Mouse (Mus musculus) hematopoietic stem cell, adult 5-6 weeks (primary cell): ENCODE measurements around the gene Zfp354c. TPM values are rescaled to one million over a fixed set of nuclear protein-coding genes. Genes with fewer than 3 reads are reported as not detected.

Source experiments
- ATAC-seq, 2 experiments: fragments of 125-278 bp in 1 of 2; replicated peaks in 1 of 2; 2 replicates each; pipeline ENCODE4 v1.8.0; 2016 to 2017; ENCODE audit warnings: inconsistent platforms in 2 of 2, mild to moderate bottlenecking in 2 of 2, moderate number of reproducible peaks in 2 of 2, low read depth in 1 of 2, moderate TSS enrichment in 1 of 2; ENCODE audit not compliant: low FRiP score in 2 of 2, poor library complexity in 2 of 2, severe bottlenecking in 2 of 2, insufficient read depth in 1 of 2, low TSS enrichment in 1 of 2
- total RNA-seq: library from RNA; stranded (forward); fragments of 172-1452, 232-1000 nt; gene quantifications from 2 replicates; pipeline ENCODE4 v1.2.3, GENCODE M21; 2017

Gene Zfp354c
- total RNA-seq, result 6.2 and 6.4 TPM in 2 replicates

- ATAC-seq, result peak; percentile 91 to 97
Measured at GRCm38 (mm10) chr11:50827010-50827953, at the start of gene Zfp354c. Gene Zfp354c, minus strand, starts transcription at chr11:50827724.

GRCm38 (mm10) chr11:50850989-50851601, 23.6 kb upstream of the Zfp354c start:
- peak; percentile 20 to 22; a peak in 1 of 4 replicates for ATAC-seq

- peak; percentile 59 to 65; a peak in 3 of 4 replicates for ATAC-seq
Measured at GRCm38 (mm10) chr11:50850177-50850735, 22.7 kb upstream of the Zfp354c start, which contains the start of gene Grm6. Gene Grm6, plus strand, starts transcription at chr11:50850685.

GRCm38 (mm10) chr11:50849310-50849709, 21.8 kb upstream of the Zfp354c start:
- ATAC-seq, result no peak

- ATAC-seq, result no peak
Measured at GRCm38 (mm10) chr11:50848520-50849137, 21.1 kb upstream of the Zfp354c start.

- no peak for ATAC-seq
Measured at GRCm38 (mm10) chr11:50847047-50847446, 19.5 kb upstream of the Zfp354c start.

- ATAC-seq, result no peak
Measured at GRCm38 (mm10) chr11:50845951-50846350, 18.4 kb upstream of the Zfp354c start.

GRCm38 (mm10) chr11:50841023-50841735, 13.7 kb upstream of the Zfp354c start, which contains the start of gene Zfp879:
Gene Zfp879, minus strand, starts transcription at chr11:50841552.
- ATAC-seq, result peak; percentile 94 to 96

GRCm38 (mm10) chr11:50835727-50836126, 8.2 kb upstream of the Zfp354c start:
- peak; percentile 21 to 42; a peak in 1 of 4 replicates for ATAC-seq

GRCm38 (mm10) chr11:50826214-50826613, 1.3 kb downstream of the Zfp354c start:
- ATAC-seq, result no peak

- no peak for ATAC-seq
Measured at GRCm38 (mm10) chr11:50814233-50814632, 13.3 kb downstream of the Zfp354c start.

GRCm38 (mm10) chr11:50798836-50799235, 28.7 kb downstream of the Zfp354c start:
- ATAC-seq, result no peak

- no peak for ATAC-seq
Measured at GRCm38 (mm10) chr11:50797674-50798073, 29.9 kb downstream of the Zfp354c start.

- no peak for ATAC-seq
Measured at GRCm38 (mm10) chr11:50771006-50771405, 56.5 kb downstream of the Zfp354c start.

GRCm38 (mm10) chr11:50768995-50769749, 58.4 kb downstream of the Zfp354c start:
- peak; percentile 75 to 76 for ATAC-seq

- no peak for ATAC-seq
Measured at GRCm38 (mm10) chr11:50767039-50767438, 60.5 kb downstream of the Zfp354c start.
